Mouse (Mus musculus) hindbrain, embryonic 11.5 days (tissue): ENCODE measurements around the gene 9130230L23Rik. TPM values are rescaled to one million over a fixed set of nuclear protein-coding genes. Genes with fewer than 3 reads are reported as not detected.

ENCODE experiments used
- ATAC-seq: fragments of 200-750 bp; cut with Nextera tagmentation; 2 replicates; pipeline ENCODE4 v1.8.0; 2017; ENCODE audit warnings: mild to moderate bottlenecking, moderate TSS enrichment, moderate library complexity; ENCODE audit not compliant: low FRiP score
- DNase-seq: peaks from one replicate; pipeline ENCODE4 v3.0.0-alpha.2; 2015; ENCODE audit warnings: low spot score
- H3K27ac ChIP-seq: fragments of 300-500 bp; sonication (generic); 2 replicates; pipeline ENCODE4 v1.5.1; 2014; ENCODE audit warnings: mild to moderate bottlenecking, low read depth, low read length
- H3K27me3 ChIP-seq: fragments of 300-500 bp; sonication (generic); 2 replicates; pipeline ENCODE4 v1.6.1; 2014; ENCODE audit warnings: mild to moderate bottlenecking, low read length, moderate library complexity, mixed read lengths; ENCODE audit not compliant: control insufficient read depth, insufficient read depth
- H3K36me3 ChIP-seq: fragments of 300-500 bp; sonication (generic); 2 replicates; pipeline ENCODE4 v1.6.1; 2014; ENCODE audit warnings: mild to moderate bottlenecking, low read length, moderate library complexity, mixed read lengths; ENCODE audit not compliant: control insufficient read depth, insufficient read depth
- H3K4me1 ChIP-seq: fragments of 300-500 bp; sonication (generic); replicated peaks from 2 replicates; pipeline ENCODE4 v1.6.1; 2014; ENCODE audit warnings: low read length, mixed read lengths; ENCODE audit not compliant: control insufficient read depth, insufficient read depth
- H3K4me2 ChIP-seq: fragments of 300-500 bp; sonication (generic); replicated peaks from 2 replicates; pipeline ENCODE4 v1.6.1; 2014; ENCODE audit warnings: mild to moderate bottlenecking, low read depth, low read length
- H3K4me3 ChIP-seq: fragments of 300-500 bp; sonication (generic); 2 replicates; pipeline ENCODE4 v1.5.1; 2014; ENCODE audit warnings: low read depth, low read length
- H3K9ac ChIP-seq: fragments of 300-500 bp; sonication (generic); 2 replicates; pipeline ENCODE4 v1.6.1; 2014; ENCODE audit warnings: low read depth, low read length
- H3K9me3 ChIP-seq: fragments of 300-500 bp; sonication (generic); 2 replicates; pipeline ENCODE4 v1.6.1; 2016; ENCODE audit warnings: low read length; ENCODE audit not compliant: control insufficient read depth
- WGBS: fragments of 180-500 bp; shearing (Covaris S2); extraction: QIAGEN DNeasy Blood & Tissue Kit; methylation state at CpG from one replicate; pipeline ENCODE4 v1.1.7; 2014; 5-methylcytosine and 5-hydroxymethylcytosine counted together
- polyA plus RNA-seq: library from polyadenylated mRNA; unstranded; fragments of >200 nt; fragmentation: Nextera tagmentation; extraction: Ambion mirVana; gene quantifications from 2 replicates; pipeline ENCODE4 v1.2.1, GENCODE M21; 2014

Gene 9130230L23Rik
- polyA plus RNA-seq, result 0.32 and 0.40 TPM in 2 replicates

- Histone ChIP-seq H3K4me1 (no peaks in the 10 kb centered on the region), H3K4me3 (no peak within 1 kb of the TSS), H3K4me2 (no peak within 1 kb of the TSS), H3K9ac (no peak within 1 kb of the TSS), H3K36me3 (no peaks in the 10 kb centered on the region), H3K9me3 (no peaks in the 10 kb centered on the region), H3K27ac (no peak within 1 kb of the TSS), H3K27me3 (no peaks in the 10 kb centered on the region)
- ATAC-seq, result no peak
- 75% methylated on average over 14 of the region's 14 CpGs for WGBS
- no peak for DNase-seq
Observed at GRCm38 (mm10) chr5:66004134-66004925, at the start of gene 9130230L23Rik. Gene 9130230L23Rik, minus strand, starts transcription at chr5:66004285.

GRCm38 (mm10) chr5:66052777-66053548 lies 48.9 kb upstream of the 9130230L23Rik start:
- H3K4me3 ChIP-seq, result no peak overlapping the region
- no peaks in the 10 kb centered on the region for H3K36me3 ChIP-seq
- H3K9me3 ChIP-seq, result no peaks in the 10 kb centered on the region
- no peak overlapping the region for H3K9ac ChIP-seq
- H3K27ac ChIP-seq, result no peak overlapping the region
- no peaks in the 10 kb centered on the region for H3K4me1 ChIP-seq
- no peak overlapping the region for H3K4me2 ChIP-seq
- DNase-seq, result no peak
- WGBS, result 89% methylated on average over 20 of the region's 20 CpGs
- ATAC-seq, result no peak
- no peaks in the 10 kb centered on the region for H3K27me3 ChIP-seq

- H3K9me3 ChIP-seq, result no peaks in the 10 kb centered on the region
- ATAC-seq (no peak), DNase-seq (no peak)
- H3K4me2 ChIP-seq, result no peak overlapping the region
- H3K36me3 ChIP-seq, result no peaks in the 10 kb centered on the region
- H3K27ac ChIP-seq, result no peak overlapping the region
- no peaks in the 10 kb centered on the region for H3K27me3 ChIP-seq
- WGBS, result 90% methylated on average over 5 of the region's 5 CpGs
- no peaks in the 10 kb centered on the region for H3K4me1 ChIP-seq
- H3K9ac ChIP-seq, result no peak overlapping the region
- H3K4me3 ChIP-seq, result no peak overlapping the region
Observed at GRCm38 (mm10) chr5:66050841-66051240, 46.8 kb upstream of the 9130230L23Rik start.

GRCm38 (mm10) chr5:66046356-66046755 lies 42.3 kb upstream of the 9130230L23Rik start:
- Histone ChIP-seq H3K4me1 (no peaks in the 10 kb centered on the region), H3K4me2 (no peak overlapping the region), H3K9me3 (no peaks in the 10 kb centered on the region), H3K27me3 (no peaks in the 10 kb centered on the region), H3K36me3 (no peaks in the 10 kb centered on the region), H3K4me3 (no peak overlapping the region), H3K27ac (no peak overlapping the region), H3K9ac (no peak overlapping the region)
- no peak for DNase-seq
- no peak for ATAC-seq
- WGBS, result 91% methylated on average over 3 of the region's 3 CpGs

- ATAC-seq, result no peak
- no peak overlapping the region for H3K9ac ChIP-seq
- no peaks in the 10 kb centered on the region for H3K9me3 ChIP-seq
- H3K4me1 ChIP-seq, result no peaks in the 10 kb centered on the region
- WGBS, result 79% methylated on average over 3 of the region's 3 CpGs
- H3K4me2 ChIP-seq, result no peak overlapping the region
- no peaks in the 10 kb centered on the region for H3K27me3 ChIP-seq
- H3K27ac ChIP-seq, result no peak overlapping the region
- no peaks in the 10 kb centered on the region for H3K36me3 ChIP-seq
- DNase-seq, result no peak
- no peak overlapping the region for H3K4me3 ChIP-seq
Observed at GRCm38 (mm10) chr5:66043897-66044296, 39.8 kb upstream of the 9130230L23Rik start.

GRCm38 (mm10) chr5:66042651-66043340 lies 38.7 kb upstream of the 9130230L23Rik start:
- ATAC-seq, result no peak
- no peaks in the 10 kb centered on the region for H3K27me3 ChIP-seq
- no peak overlapping the region for H3K9ac ChIP-seq
- no peak overlapping the region for H3K4me2 ChIP-seq
- 33% methylated on average over 10 of the region's 10 CpGs for WGBS
- no peaks in the 10 kb centered on the region for H3K4me1 ChIP-seq
- no peaks in the 10 kb centered on the region for H3K9me3 ChIP-seq
- DNase-seq, result no peak
- no peaks in the 10 kb centered on the region for H3K36me3 ChIP-seq
- H3K4me3 ChIP-seq, result no peak overlapping the region
- H3K27ac ChIP-seq, result no peak overlapping the region

GRCm38 (mm10) chr5:66040744-66041279 lies 36.7 kb upstream of the 9130230L23Rik start:
- no peaks in the 10 kb centered on the region for H3K27me3 ChIP-seq
- 89% methylated on average over 7 of the region's 7 CpGs for WGBS
- ATAC-seq, result no peak
- H3K9me3 ChIP-seq, result no peaks in the 10 kb centered on the region
- no peaks in the 10 kb centered on the region for H3K36me3 ChIP-seq
- no peaks in the 10 kb centered on the region for H3K4me1 ChIP-seq
- H3K4me3 ChIP-seq, result no peak overlapping the region
- no peak overlapping the region for H3K4me2 ChIP-seq
- no peak overlapping the region for H3K27ac ChIP-seq
- no peak for DNase-seq
- no peak overlapping the region for H3K9ac ChIP-seq

GRCm38 (mm10) chr5:66039813-66040212 lies 35.7 kb upstream of the 9130230L23Rik start:
- H3K27ac ChIP-seq, result no peak overlapping the region
- WGBS, result 94% methylated on average over 2 of the region's 2 CpGs
- H3K36me3 ChIP-seq, result no peaks in the 10 kb centered on the region
- no peaks in the 10 kb centered on the region for H3K9me3 ChIP-seq
- H3K4me2 ChIP-seq, result no peak overlapping the region
- DNase-seq (no peak), ATAC-seq (no peak)
- no peak overlapping the region for H3K9ac ChIP-seq
- no peaks in the 10 kb centered on the region for H3K4me1 ChIP-seq
- no peaks in the 10 kb centered on the region for H3K27me3 ChIP-seq
- no peak overlapping the region for H3K4me3 ChIP-seq
